Mouse (Mus musculus): ENCODE results near the gene Coq6.

GRCm38 (mm10) chr12:84393847-84394246, 32.4 kb downstream of the Coq6 start:
- TF ChIP-seq EP300 (IDR thresholded peaks at IDR 0.05; ENCODE audit: low read depth) (no peak), CTCF (IDR thresholded peaks at IDR 0.05; ENCODE audit: low read depth) (no peak)

Data from liver, embryonic 14.5 days (tissue).